Mouse (Mus musculus): ENCODE data around the gene Tspo. TPM values are rescaled to one million over a fixed set of nuclear protein-coding genes. Genes with fewer than 3 reads are reported as not detected.
A peak's percentile ranks its signal among the peaks of the same experiment; 100 is the strongest.

Tspo gene
- polyA plus RNA-seq, 1 experiment from 2014 or later: 179 TPM

DNA sequence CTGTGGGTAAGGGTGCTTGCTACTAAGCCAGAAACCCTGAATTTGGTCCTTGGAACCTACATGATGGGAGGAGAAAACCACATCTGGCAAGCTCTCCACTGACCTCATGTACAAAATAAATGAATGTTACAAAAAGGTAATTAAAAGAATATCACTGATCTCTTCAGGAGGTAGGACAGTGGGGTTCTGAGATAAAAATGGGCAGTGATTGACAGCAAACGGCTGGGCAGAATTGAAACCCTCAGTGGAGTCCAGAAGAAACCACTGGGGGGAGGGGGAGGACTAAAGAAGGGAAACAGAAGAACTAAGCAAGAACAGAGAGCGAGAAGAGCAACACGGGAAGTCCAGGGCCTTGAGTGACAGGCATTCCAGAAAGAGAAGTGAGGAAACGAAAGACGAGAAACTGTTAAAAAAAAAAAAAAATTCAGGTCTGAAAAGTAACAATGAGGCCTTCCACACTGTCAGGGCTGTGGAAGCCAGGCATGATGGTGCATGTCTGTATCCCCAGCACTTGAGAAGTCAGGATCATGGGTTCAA lies 2.4 kb upstream of the Tspo start:
- no peak overlapping the region for H3K9ac ChIP-seq (ENCODE audit: low read depth, low read length)
- H3K36me3 ChIP-seq (ENCODE audit: control insufficient read depth, insufficient read depth): no peaks in the 10 kb centered on the region
- H3K4me1 ChIP-seq (ENCODE audit: control insufficient read depth, low read depth, low read length): peaks cover 30% of the 10 kb centered on the region
- no peaks in the 10 kb centered on the region for H3K27me3 ChIP-seq (ENCODE audit: control insufficient read depth, insufficient read depth, low read depth, low read length)
- peak overlapping the region; percentile 15; the same call in 1 of the 2 replicates for H3K27ac ChIP-seq (ENCODE audit: low read length)
- H3K9me3 ChIP-seq (replicated peaks; ENCODE audit: control insufficient read depth, low read length): no peaks in the 10 kb centered on the region
- ATAC-seq (ENCODE audit: low read depth): no peak
- H3K4me3 ChIP-seq (ENCODE audit: low read depth, low read length): no peak overlapping the region
- H3K4me2 ChIP-seq (ENCODE audit: low read depth, low read length): no peak overlapping the region
- WGBS (ENCODE audit: insufficient replicate concordance): 22% methylated on average over 5 of the region's 5 CpGs

DNA sequence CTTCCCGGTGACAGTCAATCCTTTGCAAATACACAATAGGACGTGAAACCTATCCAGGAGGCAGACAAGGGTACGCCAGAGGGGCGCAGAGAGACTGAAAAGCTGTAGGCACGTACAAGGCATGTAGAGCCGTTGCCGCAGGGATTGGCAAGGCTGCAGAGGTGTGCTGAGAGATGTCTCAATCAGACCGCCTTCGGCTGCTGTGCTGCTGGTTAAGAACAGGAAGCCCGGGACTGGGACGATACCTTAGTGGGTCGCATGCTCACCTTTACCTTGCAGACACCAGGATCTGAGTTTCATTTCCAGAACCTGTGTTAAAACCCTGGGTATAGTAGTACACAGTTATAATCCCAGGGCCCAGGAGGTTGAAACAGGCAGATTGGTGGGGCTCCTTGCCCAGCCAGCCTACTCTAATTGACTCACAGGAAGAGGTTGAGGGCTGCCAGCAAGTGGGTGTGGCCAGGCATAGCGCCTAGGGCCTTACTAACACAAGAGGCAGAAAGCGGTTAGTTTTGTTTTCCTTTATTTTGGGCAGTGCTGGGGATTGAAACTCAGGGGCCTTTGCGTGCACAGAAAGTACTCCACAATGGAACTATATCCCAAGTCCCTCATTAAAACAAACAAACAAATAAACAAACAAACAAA lies 644 bp upstream of the Tspo start:
- peak overlapping the region; percentile 86 for H3K9ac ChIP-seq (ENCODE audit: low read depth, low read length)
- H3K36me3 ChIP-seq (ENCODE audit: control insufficient read depth, insufficient read depth): no peaks in the 10 kb centered on the region
- peak overlapping the region; percentile 95 for H3K27ac ChIP-seq (ENCODE audit: low read length)
- peaks cover 35% of the 10 kb centered on the region for H3K4me1 ChIP-seq (ENCODE audit: control insufficient read depth, low read depth, low read length)
- H3K27me3 ChIP-seq (ENCODE audit: control insufficient read depth, insufficient read depth, low read depth, low read length): no peaks in the 10 kb centered on the region
- WGBS (ENCODE audit: insufficient replicate concordance): 28% methylated on average over 15 of the region's 15 CpGs
- H3K9me3 ChIP-seq (replicated peaks; ENCODE audit: control insufficient read depth, low read length): no peaks in the 10 kb centered on the region
- H3K4me2 ChIP-seq (ENCODE audit: low read depth, low read length): peak overlapping the region; percentile 83
- peak; percentile 44 for ATAC-seq (ENCODE audit: low read depth)
- peak overlapping the region; percentile 77 for H3K4me3 ChIP-seq (ENCODE audit: low read depth, low read length)

DNA sequence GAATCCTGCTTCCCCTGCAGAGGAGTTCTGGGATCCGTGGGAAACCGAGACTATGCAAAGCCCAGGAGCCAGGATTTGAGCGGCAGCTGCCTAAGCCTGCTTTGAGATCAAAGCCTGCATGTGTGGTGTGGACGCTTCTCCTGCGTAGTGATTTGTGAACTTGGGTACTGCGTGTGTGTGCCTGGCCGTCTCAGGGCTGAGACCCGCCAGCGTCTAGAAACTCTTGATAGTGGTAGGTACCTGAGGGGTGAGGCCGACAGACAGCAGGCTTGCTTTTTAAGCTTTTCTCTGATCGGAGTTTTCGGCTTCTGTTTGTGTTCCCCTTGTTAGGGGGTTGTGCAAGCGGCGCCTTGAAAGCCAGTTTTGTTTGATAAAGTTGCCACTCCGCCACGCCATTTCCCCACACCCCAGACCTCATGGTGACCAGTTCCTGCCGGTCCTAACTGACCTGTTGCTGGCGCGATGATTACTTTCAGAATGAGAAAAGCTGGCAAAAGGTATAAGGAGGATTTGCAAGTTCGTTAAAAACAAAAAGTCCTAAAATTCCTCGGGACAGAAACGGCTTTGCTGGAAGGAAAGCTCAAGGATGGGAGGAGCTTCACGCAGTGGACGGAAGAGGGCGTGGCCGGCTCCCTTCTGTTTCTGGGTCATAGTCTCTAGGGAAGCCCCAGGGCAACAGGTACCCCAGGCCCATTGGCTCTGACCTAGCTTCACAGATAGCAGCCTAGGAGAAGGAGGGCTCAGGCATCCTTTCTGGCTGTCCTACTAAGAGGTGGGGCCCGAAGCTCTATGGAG lies 662 bp downstream of the Tspo start:
- WGBS (ENCODE audit: insufficient replicate concordance): 2% methylated on average over 27 of the region's 27 CpGs
- H3K27me3 ChIP-seq (ENCODE audit: control insufficient read depth, insufficient read depth, low read depth, low read length): no peaks in the 10 kb centered on the region
- peak; percentile 14; the same call in 1 of the 2 replicates for ATAC-seq (ENCODE audit: low read depth)
- no peaks in the 10 kb centered on the region for H3K9me3 ChIP-seq (replicated peaks; ENCODE audit: control insufficient read depth, low read length)
- H3K4me2 ChIP-seq (ENCODE audit: low read depth, low read length): peak overlapping the region; percentile 83
- H3K36me3 ChIP-seq (ENCODE audit: control insufficient read depth, insufficient read depth): no peaks in the 10 kb centered on the region
- H3K9ac ChIP-seq (ENCODE audit: low read depth, low read length): peak overlapping the region; percentile 86
- H3K4me1 ChIP-seq (ENCODE audit: control insufficient read depth, low read depth, low read length): peaks cover 40% of the 10 kb centered on the region
- peak overlapping the region; percentile 95 for H3K27ac ChIP-seq (ENCODE audit: low read length)
- peak overlapping the region; percentile 77 for H3K4me3 ChIP-seq (ENCODE audit: low read depth, low read length)

DNA sequence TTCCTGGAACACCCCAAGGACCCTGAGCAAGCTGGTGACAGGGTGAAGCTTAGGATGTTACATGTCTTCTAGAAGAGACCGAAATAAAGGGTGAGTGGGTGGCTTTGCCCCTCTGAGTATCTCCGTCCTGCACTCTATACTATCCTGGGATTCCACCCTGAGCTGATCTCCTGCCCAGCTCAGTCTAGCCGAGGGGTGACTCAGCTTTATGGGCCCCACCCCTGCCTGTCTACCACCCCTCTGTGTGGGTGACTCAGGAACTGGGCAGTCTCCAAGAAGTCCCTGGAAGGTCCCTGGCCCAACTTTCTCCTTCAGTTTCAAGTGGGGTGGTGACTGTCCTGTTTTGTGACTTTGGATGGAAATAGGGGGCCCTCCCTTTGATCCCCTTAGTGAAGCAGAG lies 2.0 kb downstream of the Tspo start:
- Histone ChIP-seq H3K27ac (ENCODE audit: low read length) (peak overlapping the region; percentile 74), H3K4me1 (ENCODE audit: control insufficient read depth, low read depth, low read length) (peaks cover 46% of the 10 kb centered on the region), H3K4me3 (ENCODE audit: low read depth, low read length) (peak overlapping the region; percentile 47), H3K9ac (ENCODE audit: low read depth, low read length) (peak overlapping the region; percentile 49), H3K9me3 (replicated peaks; ENCODE audit: control insufficient read depth, low read length) (no peaks in the 10 kb centered on the region), H3K36me3 (ENCODE audit: control insufficient read depth, insufficient read depth) (no peaks in the 10 kb centered on the region), H3K27me3 (ENCODE audit: control insufficient read depth, insufficient read depth, low read depth, low read length) (no peaks in the 10 kb centered on the region), H3K4me2 (ENCODE audit: low read depth, low read length) (peak overlapping the region; percentile 60)
- 58% methylated on average over 3 of the region's 3 CpGs for WGBS (ENCODE audit: insufficient replicate concordance)
- ATAC-seq (ENCODE audit: low read depth): peak; percentile 88

DNA sequence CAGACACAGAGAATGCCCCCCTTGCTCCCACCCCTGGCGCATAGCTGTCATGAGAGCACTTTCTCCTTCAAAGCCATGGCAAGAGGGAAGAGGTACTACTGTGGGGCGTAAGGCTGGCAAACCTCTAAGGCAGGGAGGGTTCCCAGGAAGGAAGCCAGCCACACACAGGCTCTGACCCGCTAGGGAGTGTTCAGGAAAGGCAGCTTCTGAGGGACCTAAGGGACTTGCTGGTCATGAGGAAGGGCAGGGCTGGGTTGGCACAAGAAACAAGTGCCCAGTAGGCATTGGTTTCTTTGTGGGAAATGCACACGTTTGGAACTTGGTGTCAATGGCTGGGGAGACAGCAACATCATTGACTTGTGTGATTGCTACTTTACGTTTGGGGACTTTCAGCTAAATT lies 2.6 kb downstream of the Tspo start:
- Histone ChIP-seq H3K27me3 (ENCODE audit: control insufficient read depth, insufficient read depth, low read depth, low read length) (no peaks in the 10 kb centered on the region), H3K4me3 (ENCODE audit: low read depth, low read length) (peak overlapping the region; percentile 47), H3K36me3 (ENCODE audit: control insufficient read depth, insufficient read depth) (no peaks in the 10 kb centered on the region), H3K4me1 (ENCODE audit: control insufficient read depth, low read depth, low read length) (peaks cover 46% of the 10 kb centered on the region), H3K27ac (ENCODE audit: low read length) (peak overlapping the region; percentile 74), H3K9me3 (replicated peaks; ENCODE audit: control insufficient read depth, low read length) (no peaks in the 10 kb centered on the region), H3K9ac (ENCODE audit: low read depth, low read length) (peak overlapping the region; percentile 49; the same call in 1 of the 2 replicates), H3K4me2 (ENCODE audit: low read depth, low read length) (peak overlapping the region; percentile 60)
- 72% methylated on average over 5 of the region's 5 CpGs for WGBS (ENCODE audit: insufficient replicate concordance)
- no peak for ATAC-seq (ENCODE audit: low read depth)

DNA sequence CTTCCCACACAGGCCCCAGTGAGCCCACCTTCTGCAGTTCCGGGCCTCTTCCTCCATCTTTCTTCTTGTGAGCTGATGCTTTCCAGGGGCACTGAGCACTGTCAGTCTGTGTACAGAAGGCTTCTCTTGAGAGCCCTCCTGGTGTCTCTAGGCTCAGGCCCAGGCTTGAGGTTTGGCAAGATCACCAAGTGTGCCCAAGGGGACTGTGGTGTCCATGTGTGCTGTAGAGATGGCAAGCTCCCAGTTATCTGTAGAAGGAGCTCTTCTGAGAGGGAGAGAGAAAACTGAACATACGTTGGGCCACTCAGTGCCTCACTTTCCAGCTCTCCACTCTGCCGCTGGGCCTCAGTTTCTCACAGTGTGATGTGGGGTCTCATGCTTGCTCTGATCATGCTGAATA lies 4.3 kb downstream of the Tspo start:
- H3K4me3 ChIP-seq (ENCODE audit: low read depth, low read length): no peak overlapping the region
- no peak overlapping the region for H3K9ac ChIP-seq (ENCODE audit: low read depth, low read length)
- 0 out of 2 replicates have a peak overlapping the region, but pooled peaks have one; percentile 3 for H3K27ac ChIP-seq (ENCODE audit: low read length)
- H3K9me3 ChIP-seq (replicated peaks; ENCODE audit: control insufficient read depth, low read length): no peaks in the 10 kb centered on the region
- WGBS (ENCODE audit: insufficient replicate concordance): 83% methylated on average over 3 of the region's 3 CpGs
- H3K27me3 ChIP-seq (ENCODE audit: control insufficient read depth, insufficient read depth, low read depth, low read length): no peaks in the 10 kb centered on the region
- peaks cover 40% of the 10 kb centered on the region for H3K4me1 ChIP-seq (ENCODE audit: control insufficient read depth, low read depth, low read length)
- H3K36me3 ChIP-seq (ENCODE audit: control insufficient read depth, insufficient read depth): peaks cover 10% of the 10 kb centered on the region
- ATAC-seq (ENCODE audit: low read depth): no peak
- no peak overlapping the region for H3K4me2 ChIP-seq (ENCODE audit: low read depth, low read length)

DNA sequence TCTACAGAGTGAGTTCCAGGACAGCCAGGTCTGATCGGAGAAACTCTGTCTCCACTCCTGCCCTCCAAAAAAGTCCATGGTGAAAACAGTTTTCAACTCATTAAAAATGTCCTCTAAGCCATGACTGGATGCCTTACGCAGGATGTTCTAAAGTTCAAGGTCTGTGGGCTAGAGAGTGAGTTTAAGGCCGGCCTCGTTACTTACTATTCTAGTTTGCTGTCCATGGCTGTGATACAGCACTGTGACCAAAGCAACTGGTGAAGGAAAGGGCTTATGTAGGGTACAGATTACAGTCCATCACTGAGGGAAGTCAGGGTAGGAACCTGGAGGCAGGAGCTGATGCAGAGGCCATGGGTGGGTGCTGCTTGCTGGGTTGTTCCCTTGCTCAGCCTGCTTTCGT lies 5.2 kb downstream of the Tspo start:
- H3K9me3 ChIP-seq (replicated peaks; ENCODE audit: control insufficient read depth, low read length): no peaks in the 10 kb centered on the region
- no peak overlapping the region for H3K27ac ChIP-seq (ENCODE audit: low read length)
- H3K4me1 ChIP-seq (ENCODE audit: control insufficient read depth, low read depth, low read length): peaks cover 34% of the 10 kb centered on the region
- no peaks in the 10 kb centered on the region for H3K27me3 ChIP-seq (ENCODE audit: control insufficient read depth, insufficient read depth, low read depth, low read length)
- H3K9ac ChIP-seq (ENCODE audit: low read depth, low read length): no peak overlapping the region
- no peak overlapping the region for H3K4me3 ChIP-seq (ENCODE audit: low read depth, low read length)
- H3K4me2 ChIP-seq (ENCODE audit: low read depth, low read length): no peak overlapping the region
- WGBS (ENCODE audit: insufficient replicate concordance): 91% methylated on average over 5 of the region's 5 CpGs
- ATAC-seq (ENCODE audit: low read depth): no peak
- H3K36me3 ChIP-seq (ENCODE audit: control insufficient read depth, insufficient read depth): peaks cover 10% of the 10 kb centered on the region

DNA sequence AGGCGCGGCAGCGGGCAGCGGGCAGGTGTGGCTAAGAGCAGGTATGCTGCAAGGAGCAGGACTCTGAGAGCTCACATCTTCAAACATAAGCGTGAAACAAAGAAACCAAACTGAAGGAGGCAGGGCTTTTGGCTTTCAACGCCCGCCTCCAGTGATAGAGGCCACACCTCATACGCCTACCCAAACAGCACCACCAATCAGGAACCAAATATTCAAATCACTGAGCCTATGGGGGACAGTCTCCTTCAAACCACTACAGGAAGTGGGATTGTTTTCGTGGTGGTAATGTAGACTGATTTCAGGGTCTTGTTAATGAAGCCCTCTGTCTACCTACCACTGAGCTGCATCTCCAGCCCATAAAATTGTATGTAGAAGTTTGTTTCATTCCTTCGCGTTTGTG lies 6.3 kb downstream of the Tspo start:
- H3K4me1 ChIP-seq (ENCODE audit: control insufficient read depth, low read depth, low read length): peaks cover 30% of the 10 kb centered on the region
- no peak for ATAC-seq (ENCODE audit: low read depth)
- no peak overlapping the region for H3K4me2 ChIP-seq (ENCODE audit: low read depth, low read length)
- no peaks in the 10 kb centered on the region for H3K9me3 ChIP-seq (replicated peaks; ENCODE audit: control insufficient read depth, low read length)
- H3K27ac ChIP-seq (ENCODE audit: low read length): no peak overlapping the region
- WGBS (ENCODE audit: insufficient replicate concordance): 59% methylated on average over 11 of the region's 11 CpGs
- H3K9ac ChIP-seq (ENCODE audit: low read depth, low read length): no peak overlapping the region
- H3K4me3 ChIP-seq (ENCODE audit: low read depth, low read length): no peak overlapping the region
- H3K27me3 ChIP-seq (ENCODE audit: control insufficient read depth, insufficient read depth, low read depth, low read length): no peaks in the 10 kb centered on the region
- peaks cover 20% of the 10 kb centered on the region for H3K36me3 ChIP-seq (ENCODE audit: control insufficient read depth, insufficient read depth)

DNA sequence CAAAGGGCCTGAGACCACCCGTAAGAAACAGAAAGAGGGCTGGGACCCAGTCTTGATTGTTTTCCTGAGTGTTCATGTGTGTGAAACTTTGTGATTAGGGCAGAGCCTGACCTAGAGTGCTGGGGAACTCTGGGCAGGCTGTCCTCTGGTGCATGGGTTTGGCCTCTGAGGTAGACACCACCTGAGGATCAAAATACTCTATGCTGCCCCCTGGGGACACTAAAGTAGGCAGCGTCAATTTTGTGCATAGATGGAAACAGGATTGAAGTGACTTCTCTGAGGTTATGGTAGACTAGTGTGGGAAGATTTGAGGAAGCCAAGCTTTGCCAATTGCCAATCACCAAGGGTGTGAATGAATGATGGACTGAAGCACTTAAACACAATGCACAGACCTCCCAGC lies 7.2 kb downstream of the Tspo start:
- H3K27ac ChIP-seq (ENCODE audit: low read length): no peak overlapping the region
- no peak overlapping the region for H3K4me2 ChIP-seq (ENCODE audit: low read depth, low read length)

More for the DNA sequence above, 7.2 kb downstream of the Tspo start:
- no peaks in the 10 kb centered on the region for H3K27me3 ChIP-seq (ENCODE audit: control insufficient read depth, insufficient read depth, low read depth, low read length)
- no peak overlapping the region for H3K9ac ChIP-seq (ENCODE audit: low read depth, low read length)
- ATAC-seq (ENCODE audit: low read depth): no peak
- no peaks in the 10 kb centered on the region for H3K9me3 ChIP-seq (replicated peaks; ENCODE audit: control insufficient read depth, low read length)
- H3K4me1 ChIP-seq (ENCODE audit: control insufficient read depth, low read depth, low read length): peaks cover 21% of the 10 kb centered on the region
- no peak overlapping the region for H3K4me3 ChIP-seq (ENCODE audit: low read depth, low read length)
- WGBS (ENCODE audit: insufficient replicate concordance): 61% methylated on average over 2 of the region's 2 CpGs
- H3K36me3 ChIP-seq (ENCODE audit: control insufficient read depth, insufficient read depth): peaks cover 29% of the 10 kb centered on the region
